Comparison of ENCODE assay signal across 12 mouse cellular contexts in genomic region chr12:84195195-84195594, GRCm38 (mm10). TPM values are rescaled to one million over a fixed set of nuclear protein-coding genes. Genes with fewer than 3 reads are reported as not detected.
DNase-seq lines count a peak whose midpoint lies in the region; ATAC-seq and TF ChIP-seq lines count a peak whose summit lies in the region.
"Had no signal": no experiment of that assay in that cellular context is flagged by ENCODE, and none has a peak within 500 bp of the region (broad histone marks: within the 10 kb centered on the region; RNA-seq: fewer than 3 reads in every experiment).

No protein-coding gene starts in this region.

- WGBS in hindbrain, embryonic 14.5 days = 65% methylated on average over 6 of the region's 6 CpGs
- 61% methylated on average over 6 of the region's 6 CpGs for whole genome bisulfite sequencing in hindbrain, postnatal 0 days
- WGBS in spleen, adult 2 months = 45% methylated on average over 6 of the region's 6 CpGs

- no peaks in the 10 kb centered on the region for H3K36me3 ChIP-seq in hindbrain, embryonic 14.5 days (replicated peaks; ENCODE audit: control insufficient read depth, insufficient read depth)
- H3K36me3 ChIP-seq in hindbrain, postnatal 0 days (ENCODE audit: insufficient read depth, low read length) = no peaks in the 10 kb centered on the region
- no peaks in the 10 kb centered on the region for H3K36me3 ChIP-seq in spleen, adult 2 months (ENCODE audit: control insufficient read depth, insufficient read depth, low read length)
- H3K36me3 ChIP-seq in splenic B cell, adult 2 months (ENCODE audit: control insufficient read depth, insufficient read depth, low read length, poor library complexity, severe bottlenecking) = no peaks in the 10 kb centered on the region; the same call in 1 of the 2 replicates

- no peak for TF ChIP-seq POLR2A in spleen, adult 2 months (IDR thresholded peaks at IDR 0.05; ENCODE audit: low read depth, low read length)

- H3K4me3 ChIP-seq in hindbrain, embryonic 14.5 days (replicated peaks; ENCODE audit: low read length) = no peak overlapping the region
- H3K4me3 ChIP-seq in hindbrain, postnatal 0 days (ENCODE audit: low read length) = no peak overlapping the region
- H3K4me3 ChIP-seq in spleen, adult 2 months (ENCODE audit: extremely low read depth, insufficient read depth, insufficient read length) = no peak overlapping the region

- H3K4me1 ChIP-seq in hindbrain, embryonic 14.5 days (replicated peaks; ENCODE audit: control insufficient read depth, insufficient read depth, low read length) = peaks cover 39% of the 10 kb centered on the region
- peaks cover 20% of the 10 kb centered on the region; the same call in 1 of the 2 replicates for H3K4me1 ChIP-seq in hindbrain, postnatal 0 days (ENCODE audit: insufficient read depth, low read length)
- H3K4me1 ChIP-seq in spleen, adult 2 months (ENCODE audit: control insufficient read depth, insufficient read depth, insufficient read length) = peaks cover 36% of the 10 kb centered on the region

- H3K27me3 ChIP-seq in hindbrain, embryonic 14.5 days (ENCODE audit: control insufficient read depth, insufficient read depth, low read length) = no peaks in the 10 kb centered on the region
- no peaks in the 10 kb centered on the region for H3K27me3 ChIP-seq in hindbrain, postnatal 0 days (ENCODE audit: insufficient read depth, low read length)
- no peaks in the 10 kb centered on the region for H3K27me3 ChIP-seq in spleen, adult 2 months (ENCODE audit: control insufficient read depth, insufficient read depth, low read length)
- H3K27me3 ChIP-seq in splenic B cell, adult 2 months (ENCODE audit: control insufficient read depth, insufficient read depth, low read length, poor library complexity, severe bottlenecking) = no peaks in the 10 kb centered on the region; the same call in 1 of the 2 replicates

- peak; percentile 33 for DNase-seq in cerebellum, adult 9-10 months
- DNase-seq in cerebellum, postnatal 25 days = no peak
- DNase-seq in hindbrain, embryonic 14.5 days (ENCODE audit: low spot score) = no peak
- no peak for DNase-seq in hindbrain, postnatal 0 days (ENCODE audit: low spot score)
- DNase-seq in spleen, adult 2 months (ENCODE audit: low read depth in 1 of 2, low spot score in 2 of 2) = no peak
- DNase-seq in spleen, adult 12 weeks (ENCODE audit: low spot score) = no peak
- peak; percentile 54 for DNase-seq in splenic B cell, adult 2 months (ENCODE audit: low read depth, low spot score)
- no peak for DNase-seq in layer of hippocampus, postnatal 25 days (ENCODE audit: extremely low spot score in 1 of 2, low spot score in 1 of 2)
- DNase-seq: kidney, postnatal 10 days; left cerebral cortex, postnatal 4 days; lung, postnatal 10 days; thymus, adult 2 months had no signal

- 0 out of 2 replicates have a peak overlapping the region, but pooled peaks have one; percentile 92 for H3K9ac ChIP-seq in hindbrain, embryonic 14.5 days
- H3K9ac ChIP-seq in hindbrain, postnatal 0 days (replicated peaks; ENCODE audit: low read length) = no peak overlapping the region

- H3K9me3 ChIP-seq in hindbrain, embryonic 14.5 days (ENCODE audit: control insufficient read depth, low read length) = no peaks in the 10 kb centered on the region
- no peaks in the 10 kb centered on the region for H3K9me3 ChIP-seq in hindbrain, postnatal 0 days (ENCODE audit: low read length)

- TF ChIP-seq CTCF in hindbrain, postnatal 0 days (IDR thresholded peaks at IDR 0.05; ENCODE audit: low read depth) = no peak
- no peak for TF ChIP-seq CTCF in spleen, adult 2 months (IDR thresholded peaks at IDR 0.05; ENCODE audit: extremely low read depth, insufficient read depth, insufficient read length, insufficient replicate concordance)

- H3K4me2 ChIP-seq in hindbrain, embryonic 14.5 days (replicated peaks) = no peak overlapping the region; the same call in 1 of the 2 replicates
- H3K4me2 ChIP-seq in hindbrain, postnatal 0 days (ENCODE audit: low read depth, low read length) = no peak overlapping the region

- no peak for ATAC-seq in hindbrain, embryonic 14.5 days (ENCODE audit: low FRiP score)
- ATAC-seq in hindbrain, postnatal 0 days = no peak

- no peak overlapping the region for H3K27ac ChIP-seq in hindbrain, embryonic 14.5 days
- no peak overlapping the region for H3K27ac ChIP-seq in hindbrain, postnatal 0 days
- peak overlapping the region; percentile 52 for H3K27ac ChIP-seq in spleen, adult 2 months (ENCODE audit: insufficient read depth, low read length)

RNA-seq across cellular contexts. Expression of gene Elmsan1, which starts 23.5 kb away (rescaled TPM):
- polyA plus RNA-seq in hindbrain, embryonic 14.5 days (2014; fragmentation: Nextera tagmentation; extraction: Ambion mirVana) = 4.4 and 4.8 TPM in 2 replicates
- total RNA-seq in hindbrain, postnatal 0 days (2014; rRNA removed) = 9.3 and 11.5 TPM in 2 replicates
- 2.7 and 3.0 TPM in 2 replicates for polyA plus RNA-seq in hindbrain, postnatal 0 days (2015; fragmentation: Nextera tagmentation; extraction: Ambion mirVana)
- polyA plus RNA-seq in spleen, adult 2 months (2012; rRNA removed) = 30.6 and 36.4 TPM in 2 replicates
- total RNA-seq in layer of hippocampus, postnatal 25 days (2021) = 10 to 100 TPM; 21.0 to 21.7 TPM

RNA-seq across cellular contexts. Expression of gene Pnma1, which starts 46.9 kb away (rescaled TPM):
- polyA plus RNA-seq in hindbrain, embryonic 14.5 days (2014; fragmentation: Nextera tagmentation; extraction: Ambion mirVana) = 3.2 and 4.1 TPM in 2 replicates
- total RNA-seq in hindbrain, postnatal 0 days (2014; rRNA removed) = 2.5 and 3.8 TPM in 2 replicates
- polyA plus RNA-seq in hindbrain, postnatal 0 days (2015; fragmentation: Nextera tagmentation; extraction: Ambion mirVana) = 4.2 and 4.5 TPM in 2 replicates
- polyA plus RNA-seq in spleen, adult 2 months (2012; rRNA removed) = 0.21 and 0.40 TPM in 2 replicates
- total RNA-seq in layer of hippocampus, postnatal 25 days (2021) = 1 to 10 TPM; 3.8 to 4.5 TPM

Comparison
In these comparisons a context has a peak if more than half of its experiments do, and no peak if none do; other contexts are left out.
1. DNase-seq: peak in cerebellum, adult 9-10 months (single experiment) and splenic B cell, adult 2 months (single experiment); none in cerebellum, postnatal 25 days (0 of 2), hindbrain, embryonic 14.5 days (single experiment), hindbrain, postnatal 0 days (single experiment), spleen, adult 2 months (0 of 2), spleen, adult 12 weeks (single experiment) and layer of hippocampus, postnatal 25 days (0 of 2).